Mouse (Mus musculus) frontal cortex, postnatal 36 days (tissue): ENCODE results near the gene Ppp1r9b.

Experiments
- DNase-seq, 2 experiments: peaks; one replicate each; pipeline ENCODE4 v3.0.0; 2022; ENCODE audit warnings: low spot score in 2 of 2

Ppp1r9b gene

DNA sequence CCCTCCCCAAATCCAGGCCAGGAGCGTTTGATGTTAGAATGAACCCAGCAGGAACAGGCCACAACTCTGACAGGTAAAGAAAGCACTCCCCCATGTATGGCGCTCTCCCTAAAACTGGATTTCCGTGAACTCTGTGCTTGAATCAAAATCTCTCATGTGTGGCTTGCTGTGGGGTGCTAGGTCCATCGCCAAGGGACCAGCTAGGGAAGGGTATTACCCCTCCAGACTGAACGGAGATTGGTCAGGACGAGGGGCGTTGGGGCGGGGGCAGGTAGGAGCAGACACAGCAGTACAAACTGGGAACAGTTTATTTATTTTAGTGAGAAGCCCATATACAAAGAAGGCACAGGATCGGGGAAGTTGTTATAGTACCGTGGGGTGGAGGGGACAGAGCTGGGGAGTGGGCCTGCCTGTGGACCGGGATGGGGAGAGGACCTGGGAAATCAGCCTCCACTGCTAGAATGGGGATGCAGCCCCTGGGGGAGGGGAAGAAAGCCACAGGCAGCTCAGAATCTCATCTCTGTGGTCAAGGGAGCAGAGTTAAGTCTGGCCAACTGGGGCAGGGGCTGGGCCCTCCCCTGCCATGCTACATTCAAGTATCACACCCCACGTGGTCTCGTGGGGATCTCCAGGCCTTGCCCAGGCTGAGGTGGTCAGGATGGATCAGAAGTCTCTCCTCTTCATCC is 53.5 kb downstream of the Ppp1r9b start:
- no peak for DNase-seq

DNA sequence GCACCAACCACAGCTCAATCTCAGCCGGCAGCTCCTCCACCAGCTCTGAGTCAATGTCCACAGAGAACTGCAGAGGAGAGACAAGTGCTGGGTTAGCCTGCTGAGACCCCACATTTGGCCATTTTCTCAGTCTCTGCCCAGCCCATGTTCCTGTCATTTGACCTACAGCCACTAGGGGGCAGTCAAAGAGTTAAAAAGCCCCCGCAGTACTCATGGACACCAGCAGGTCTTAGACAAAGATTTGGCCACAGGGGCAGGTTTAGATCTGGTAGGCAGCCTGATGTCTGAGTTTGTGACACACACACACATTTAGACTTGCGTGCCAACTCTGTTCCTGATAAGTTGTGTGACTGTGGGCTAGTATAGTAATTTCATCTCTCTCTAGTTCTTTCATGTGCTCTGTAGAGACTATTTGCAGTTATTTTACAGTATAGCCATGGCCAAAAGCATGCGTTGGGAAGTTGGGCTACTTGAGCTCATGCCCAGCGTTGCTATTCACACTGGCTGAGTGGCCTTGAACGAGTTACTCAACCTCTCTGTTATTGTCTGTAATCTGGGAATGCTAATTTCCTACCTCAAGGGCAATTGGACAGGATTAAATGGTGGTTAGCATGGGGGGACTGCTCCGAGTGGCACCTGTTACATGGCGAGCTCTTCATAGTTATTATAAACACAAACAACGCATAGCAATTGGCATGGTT is 56.3 kb downstream of the Ppp1r9b start:
- DNase-seq, result peak in 1 of 2 experiments; percentile 55

GRCm38 (mm10) chr11:95053062-95053461 is 62.2 kb downstream of the Ppp1r9b start:
- no peak for DNase-seq
